Mouse (Mus musculus) telencephalon, adult 2 months (tissue): Measurements from ENCODE around the gene Lrrc15.

Experiments
- DNase-seq: peaks from one replicate; pipeline ENCODE4 v3.0.0-alpha.2; 2011; ENCODE audit warnings: low read depth, low spot score

Gene Lrrc15

DNA sequence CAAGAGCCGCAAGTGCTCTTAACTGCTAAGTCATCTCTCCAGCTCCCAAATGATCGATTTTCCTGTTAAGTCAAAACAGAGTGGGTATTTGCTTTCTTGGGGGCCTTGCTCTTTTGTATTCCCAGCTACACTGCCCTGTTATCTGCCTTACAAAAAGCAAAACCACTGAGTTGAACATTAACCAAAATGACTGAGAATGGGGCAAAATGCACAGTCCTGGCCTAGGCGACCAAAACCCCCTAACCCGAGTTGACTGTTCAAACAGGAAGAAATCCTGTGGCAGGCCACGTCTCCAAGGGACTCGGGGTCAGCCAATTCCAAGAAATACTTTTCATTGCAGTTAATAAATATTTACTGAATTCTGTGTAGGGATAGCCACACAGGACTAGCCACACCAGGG is 44.3 kb downstream of the Lrrc15 start:
- no peak for DNase-seq

- DNase-seq, result no peak
Observed at GRCm38 (mm10) chr16:30236091-30236699, 46.9 kb downstream of the Lrrc15 start.

GRCm38 (mm10) chr16:30235577-30235976 is 47.5 kb downstream of the Lrrc15 start:
- no peak for DNase-seq

DNA sequence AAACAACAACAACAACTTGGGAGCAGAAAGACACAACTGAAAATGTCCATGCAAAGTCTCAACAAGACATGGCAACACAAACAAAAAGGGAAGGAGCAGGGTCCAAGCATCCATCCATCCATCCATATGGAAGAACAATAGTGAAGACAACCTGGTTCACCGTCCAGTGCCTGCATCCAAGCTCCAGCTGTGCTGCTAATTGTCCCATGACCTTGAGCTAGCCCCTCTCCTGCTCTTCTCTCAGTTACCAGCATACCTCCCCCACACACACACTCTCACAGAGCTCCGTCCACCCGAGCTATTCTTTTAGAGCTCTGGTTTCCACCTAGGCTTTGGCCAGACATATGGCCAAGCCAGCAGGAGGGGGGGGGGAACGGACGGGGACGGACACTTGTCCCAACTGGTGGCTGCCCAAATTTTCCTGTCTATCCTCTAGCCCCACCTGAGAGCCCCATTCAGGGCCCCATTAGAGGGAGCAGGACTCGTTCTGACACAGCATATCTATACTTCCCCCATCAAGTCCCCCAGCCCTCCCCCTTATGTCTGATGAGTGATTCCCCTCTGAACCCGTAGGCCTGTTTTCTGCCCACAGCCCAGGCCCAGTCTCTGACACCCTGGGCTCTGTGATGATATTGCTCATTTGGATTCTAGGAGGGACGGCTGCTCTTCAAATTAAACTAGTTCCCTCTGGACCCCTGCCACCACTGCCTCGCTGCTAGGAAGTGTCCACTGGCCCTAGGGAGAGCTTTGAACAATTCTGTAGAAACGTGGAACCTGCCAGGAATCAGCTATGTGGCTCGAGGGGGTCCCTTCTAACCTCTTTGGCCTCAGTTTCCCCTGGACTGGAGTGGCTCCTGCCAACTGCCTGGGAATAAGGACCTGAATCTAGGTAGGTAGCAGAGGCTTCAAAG is 48.2 kb downstream of the Lrrc15 start:
- DNase-seq, result no peak

GRCm38 (mm10) chr16:30234077-30234476 is 49.0 kb downstream of the Lrrc15 start:
- DNase-seq, result no peak

DNA sequence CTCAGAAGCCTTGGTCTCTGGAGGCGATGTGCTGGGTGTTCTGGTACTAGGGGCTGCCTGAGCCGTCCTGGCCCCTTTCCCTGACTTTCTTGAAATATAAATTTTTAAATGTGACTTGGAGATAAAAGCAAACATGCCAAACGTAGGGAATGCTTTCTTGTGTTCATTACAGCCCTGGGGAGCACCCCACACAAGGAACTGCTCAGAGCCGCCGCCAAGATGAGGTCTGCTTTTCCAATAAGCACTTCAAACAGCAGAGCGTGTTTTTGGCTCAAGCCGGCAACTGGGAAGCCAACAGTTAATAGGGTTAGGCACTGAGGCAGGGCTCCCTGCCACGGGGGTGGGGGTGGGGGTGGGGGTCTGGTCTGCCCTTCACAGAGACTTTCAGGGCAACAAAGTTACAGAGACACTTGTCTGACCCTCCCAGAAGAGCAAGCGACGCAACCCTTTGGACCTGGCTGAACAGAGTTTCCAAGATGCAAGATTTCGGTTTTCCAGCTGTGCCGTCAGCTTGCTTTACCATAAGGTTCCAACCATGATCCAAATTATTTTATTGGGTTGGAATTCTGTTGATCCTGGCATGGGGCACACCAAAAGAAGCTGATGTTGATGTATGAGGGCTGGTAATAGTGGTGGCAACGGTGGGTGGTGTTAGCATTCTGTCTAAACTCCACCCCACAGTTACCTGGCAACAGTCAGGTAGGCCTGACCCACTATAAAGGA is 51.0 kb downstream of the Lrrc15 start:
- DNase-seq, result no peak

GRCm38 (mm10) chr16:30227352-30227751 is 55.7 kb downstream of the Lrrc15 start:
- no peak for DNase-seq

DNA sequence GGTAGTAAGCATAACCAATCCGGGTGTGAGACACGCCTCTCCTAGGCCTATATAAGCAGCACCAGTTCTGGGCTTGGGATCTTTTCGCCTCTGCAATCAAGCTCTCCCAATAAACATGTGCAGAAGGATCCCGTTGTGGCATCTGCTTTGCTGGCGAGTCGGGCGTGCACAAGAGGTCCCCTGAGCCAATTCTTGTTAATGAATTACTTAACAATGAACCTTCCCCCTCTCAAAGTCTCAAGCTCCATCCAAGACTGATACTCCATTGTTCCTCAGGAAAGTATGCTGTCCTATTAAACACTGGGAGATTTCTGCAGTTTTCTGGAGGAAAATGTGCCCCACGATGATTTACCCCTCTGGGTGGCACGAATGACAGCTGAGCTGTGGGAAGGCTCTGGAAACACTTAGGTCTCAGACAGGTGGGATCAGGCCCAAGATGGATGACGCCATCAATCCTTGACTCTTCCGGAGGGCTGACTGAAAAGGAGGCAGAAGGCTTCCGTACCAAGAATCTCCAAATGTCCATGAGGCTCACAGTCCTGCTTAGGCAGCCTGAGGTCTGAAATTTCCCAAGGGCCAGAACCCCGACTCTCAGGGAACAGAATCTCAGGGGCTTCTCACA is 61.8 kb downstream of the Lrrc15 start:
- no peak for DNase-seq
